Mouse (Mus musculus) forebrain, embryonic 15.5 days (tissue): Measurements from ENCODE around the gene Pkmyt1. TPM values are rescaled to one million over a fixed set of nuclear protein-coding genes. Genes with fewer than 3 reads are reported as not detected.

ENCODE experiments used
- ATAC-seq: fragments of 200-750 bp; cut with Nextera tagmentation; replicated peaks from 2 replicates; pipeline ENCODE4 v1.8.0; 2017; ENCODE audit warnings: mild to moderate bottlenecking, moderate TSS enrichment, moderate library complexity
- H3K27ac ChIP-seq: fragments of 300-500 bp; sonication (generic); replicated peaks from 2 replicates; pipeline ENCODE4 v1.5.1; 2015; ENCODE audit warnings: mild to moderate bottlenecking, inconsistent platforms
- H3K27me3 ChIP-seq: fragments of 300-500 bp; sonication (generic); 2 replicates; pipeline ENCODE4 v1.6.1; 2015; ENCODE audit warnings: inconsistent platforms
- H3K36me3 ChIP-seq: fragments of 300-500 bp; sonication (generic); 2 replicates; pipeline ENCODE4 v1.6.1; 2015; ENCODE audit warnings: mild to moderate bottlenecking, inconsistent platforms
- H3K4me1 ChIP-seq: fragments of 300-500 bp; sonication (generic); 2 replicates; pipeline ENCODE4 v1.6.1; 2015; ENCODE audit warnings: inconsistent platforms
- H3K4me2 ChIP-seq: fragments of 300-500 bp; sonication (generic); replicated peaks from 2 replicates; pipeline ENCODE4 v1.6.1; 2015; ENCODE audit warnings: mild to moderate bottlenecking, inconsistent platforms
- H3K4me3 ChIP-seq: fragments of 300-500 bp; sonication (generic); 2 replicates; pipeline ENCODE4 v1.5.1; 2015; ENCODE audit warnings: mild to moderate bottlenecking, inconsistent platforms
- H3K9ac ChIP-seq: fragments of 300-500 bp; sonication (generic); replicated peaks from 2 replicates; pipeline ENCODE4 v1.6.1; 2015; ENCODE audit warnings: mild to moderate bottlenecking, inconsistent platforms
- H3K9me3 ChIP-seq: fragments of 300-500 bp; sonication (generic); 2 replicates; pipeline ENCODE4 v1.6.1; 2016; ENCODE audit warnings: inconsistent platforms
- WGBS: fragments of 180-500 bp; shearing (Covaris S2); methylation state at CpG from one replicate; pipeline ENCODE4 v1.1.7; 2015; ENCODE audit warnings: mixed read lengths; 5-methylcytosine and 5-hydroxymethylcytosine counted together
- polyA plus RNA-seq: library from polyadenylated mRNA; unstranded; fragments of >200 nt; fragmentation: Nextera tagmentation; extraction: Ambion mirVana; gene quantifications from 2 replicates; pipeline ENCODE4 v1.2.1, GENCODE M21; 2015

Gene Pkmyt1
- polyA plus RNA-seq, 1 experiment from 2014 or later = 26.7 TPM

DNA sequence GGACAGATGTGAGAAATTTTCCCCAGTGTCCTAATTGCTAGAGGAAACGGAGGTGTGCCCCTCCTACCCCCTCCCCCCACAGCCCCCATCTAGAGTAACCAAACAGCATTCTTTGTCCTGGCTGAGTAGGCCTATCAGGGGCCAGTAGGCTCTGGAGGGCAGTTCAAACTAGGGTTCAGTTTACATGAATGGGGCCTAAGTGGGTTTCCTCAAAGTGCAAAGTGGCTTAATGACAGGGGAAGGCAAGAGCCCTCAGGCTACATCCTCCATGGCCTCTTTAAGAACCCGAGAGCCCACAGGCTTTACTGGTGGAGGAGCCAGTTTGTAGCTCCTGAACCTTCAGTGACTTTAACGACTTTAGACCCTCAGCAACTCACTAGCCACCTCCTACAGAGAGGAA, 30.3 kb upstream of the Pkmyt1 start:
- WGBS = 8% methylated on average over 3 of the region's 3 CpGs
- Histone ChIP-seq H3K9me3 (no peaks in the 10 kb centered on the region), H3K9ac (no peak overlapping the region)

DNA sequence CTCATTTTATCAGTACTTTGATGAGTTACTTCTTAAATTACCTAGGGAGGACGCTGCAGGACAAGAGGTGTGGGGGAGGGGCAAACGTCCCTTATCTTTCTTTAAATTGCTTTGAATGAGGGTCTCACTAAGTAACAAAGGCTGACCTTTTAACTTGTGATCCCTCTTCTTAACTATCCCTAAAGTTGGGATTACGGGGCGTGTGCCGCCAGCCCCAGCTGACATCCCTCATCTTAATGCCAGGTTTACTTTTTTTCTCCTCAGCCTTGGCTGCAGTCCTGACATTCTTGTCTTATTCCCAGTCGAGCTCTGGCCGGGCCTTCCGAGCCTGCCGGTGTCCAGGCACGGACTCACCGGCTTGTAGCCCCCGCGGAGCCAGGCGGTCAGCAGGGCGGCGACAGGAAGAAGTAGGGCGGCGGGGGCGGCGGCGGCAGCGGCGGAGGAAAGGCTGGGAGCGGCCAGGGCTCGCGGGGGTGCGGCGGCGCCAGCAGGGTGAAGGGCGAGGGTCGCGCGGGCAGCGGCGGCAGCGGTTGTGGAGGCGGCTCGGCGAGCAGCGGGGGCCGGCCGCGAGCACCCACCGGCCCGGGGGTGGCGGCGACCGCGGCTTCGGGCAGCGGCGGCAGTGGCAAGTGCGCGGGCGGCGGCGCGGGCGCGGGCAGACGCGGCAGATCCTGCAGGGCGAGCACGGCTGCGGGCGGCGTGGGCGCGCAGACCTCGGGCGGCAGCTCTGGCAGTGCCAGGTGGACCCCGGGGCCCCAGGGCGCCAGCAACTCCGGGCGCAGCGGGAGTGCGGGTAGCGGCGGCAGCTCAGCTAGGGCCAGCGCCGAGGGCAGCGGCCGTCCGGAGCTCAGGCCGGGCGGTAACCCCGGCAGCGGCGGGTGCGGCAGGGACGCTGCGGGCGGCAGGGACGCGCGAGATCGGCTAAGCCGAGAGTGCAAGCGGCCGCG, 26.7 kb upstream of the Pkmyt1 start:
- Histone ChIP-seq H3K9ac (peak overlapping the region; percentile 59), H3K4me2 (peak overlapping the region; percentile 100), H3K4me3 (peak overlapping the region; percentile 86), H3K9me3 (no peaks in the 10 kb centered on the region), H3K4me1 (peaks cover 9% of the 10 kb centered on the region), H3K27me3 (peaks cover 28% of the 10 kb centered on the region), H3K36me3 (no peaks in the 10 kb centered on the region), H3K27ac (no peak overlapping the region)
- under 1% methylated on average over 96 of the region's 101 CpGs for WGBS
- peak; percentile 72 for ATAC-seq

More for the DNA sequence above, 30.3 kb upstream of the Pkmyt1 start:
- Histone ChIP-seq H3K36me3 (no peaks in the 10 kb centered on the region), H3K27me3 (peaks cover 24% of the 10 kb centered on the region), H3K4me3 (no peak overlapping the region), H3K27ac (no peak overlapping the region), H3K4me2 (no peak overlapping the region), H3K4me1 (peaks cover 9% of the 10 kb centered on the region)
- no peak for ATAC-seq

DNA sequence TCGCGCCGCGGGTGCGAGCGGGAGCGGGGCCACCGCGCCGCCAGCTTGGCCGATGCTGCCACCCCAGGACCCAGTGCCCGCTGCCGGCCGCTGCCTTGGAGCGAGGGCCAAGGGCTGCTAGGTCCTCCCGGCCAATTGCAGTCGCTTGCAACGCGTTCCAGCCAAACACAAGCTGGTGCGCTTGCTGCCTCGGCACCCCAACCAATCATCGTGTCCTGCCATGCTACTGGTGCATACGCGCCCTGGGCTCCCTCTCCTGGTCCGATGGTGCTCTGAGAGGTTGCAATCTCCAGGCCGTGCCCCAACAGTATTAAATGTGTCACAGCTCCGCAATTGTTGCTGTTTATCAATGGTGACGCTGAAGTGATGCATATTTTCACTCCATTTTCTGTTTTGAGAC, 26.1 kb upstream of the Pkmyt1 start:
- Histone ChIP-seq H3K4me3 (peak overlapping the region; percentile 86), H3K9me3 (no peaks in the 10 kb centered on the region), H3K9ac (peak overlapping the region; percentile 59), H3K36me3 (no peaks in the 10 kb centered on the region), H3K27ac (no peak overlapping the region), H3K4me2 (peak overlapping the region; percentile 100), H3K4me1 (peaks cover 9% of the 10 kb centered on the region), H3K27me3 (peaks cover 28% of the 10 kb centered on the region)
- ATAC-seq = peak; percentile 97
- WGBS = 0% methylated on average over 28 of the region's 28 CpGs

DNA sequence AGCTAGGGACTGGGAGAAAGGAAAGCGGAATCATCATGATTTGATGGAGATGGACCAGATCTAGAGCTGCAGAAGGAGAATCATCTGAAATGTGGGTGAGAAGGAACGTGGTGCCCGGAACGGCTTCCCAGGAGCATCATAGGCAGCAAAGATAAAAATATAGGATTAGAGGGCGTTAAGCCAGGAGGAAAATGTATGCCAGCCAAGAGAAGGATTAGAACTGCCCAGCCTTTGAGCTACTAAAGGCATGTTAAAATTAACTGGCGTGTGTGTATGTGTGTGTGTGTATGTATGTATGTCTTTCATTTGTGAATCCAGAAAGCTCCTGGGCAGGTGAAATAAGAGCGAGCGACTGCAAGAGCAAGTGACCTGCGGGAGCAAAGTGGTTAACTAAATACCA, 22.8 kb upstream of the Pkmyt1 start:
- WGBS = 83% methylated on average over 9 of the region's 9 CpGs
- Histone ChIP-seq H3K27me3 (peaks cover 22% of the 10 kb centered on the region), H3K4me2 (no peak overlapping the region)

DNA sequence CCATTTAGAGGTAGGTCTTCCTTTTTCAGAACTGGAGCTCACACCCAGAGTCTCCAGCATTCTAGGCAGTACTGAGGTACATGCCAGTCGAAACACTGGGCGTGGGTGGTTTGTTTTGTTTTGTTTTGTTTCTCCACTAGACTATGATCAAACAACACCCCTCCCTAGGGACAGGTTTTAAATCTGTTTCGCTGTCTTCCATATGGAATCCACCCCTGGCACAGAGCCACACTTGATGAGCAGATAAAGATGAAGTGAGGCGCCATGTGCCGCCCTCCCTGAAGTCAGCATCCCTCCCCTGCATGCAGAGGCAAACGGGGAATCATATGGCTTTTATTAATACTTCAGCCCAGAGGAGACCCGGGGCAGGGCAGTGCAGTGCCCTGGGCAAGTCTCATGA, 21.4 kb upstream of the Pkmyt1 start:
- no peaks in the 10 kb centered on the region for H3K9me3 ChIP-seq
- H3K27ac ChIP-seq = no peak overlapping the region
- H3K27me3 ChIP-seq = peaks cover 8% of the 10 kb centered on the region; the same call in 1 of the 2 replicates
- H3K4me1 ChIP-seq = peaks cover 3% of the 10 kb centered on the region
- no peaks in the 10 kb centered on the region for H3K36me3 ChIP-seq
- H3K9ac ChIP-seq = no peak overlapping the region
- H3K4me2 ChIP-seq = no peak overlapping the region
- no peak overlapping the region for H3K4me3 ChIP-seq
- WGBS = 49% methylated on average over 7 of the region's 7 CpGs
- ATAC-seq = no peak

More for the DNA sequence above, 22.8 kb upstream of the Pkmyt1 start:
- no peak for ATAC-seq
- Histone ChIP-seq H3K4me3 (no peak overlapping the region), H3K4me1 (peaks cover 9% of the 10 kb centered on the region), H3K36me3 (no peaks in the 10 kb centered on the region), H3K9ac (no peak overlapping the region), H3K9me3 (no peaks in the 10 kb centered on the region), H3K27ac (no peak overlapping the region)

DNA sequence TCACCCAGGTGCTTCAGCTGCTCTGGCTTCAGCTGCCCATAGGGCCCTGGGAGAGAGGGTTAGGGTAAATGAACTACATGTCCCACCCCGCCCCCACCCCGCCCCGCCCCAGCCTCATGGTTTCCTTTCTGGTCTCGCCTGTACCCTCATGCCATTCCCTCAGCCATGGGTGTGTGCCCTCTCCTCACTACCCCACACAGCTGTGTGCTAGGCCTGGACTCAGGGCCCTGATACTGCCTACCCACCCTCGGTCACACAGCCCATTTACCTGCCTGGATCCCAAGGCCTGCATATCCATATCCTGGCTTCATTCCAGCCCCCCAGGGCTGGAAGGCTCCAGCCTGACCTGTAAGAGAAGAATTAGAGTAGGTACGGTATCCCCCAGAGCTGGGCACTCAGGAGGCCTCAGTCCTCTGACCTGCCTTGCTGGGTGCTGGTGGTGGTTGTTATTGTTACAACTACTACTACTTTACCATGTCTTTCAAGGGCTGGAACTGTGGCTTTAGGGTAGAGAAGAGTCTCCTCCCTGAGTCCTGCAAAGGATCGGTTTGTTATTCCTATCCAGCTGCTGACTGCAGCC, 20.5 kb upstream of the Pkmyt1 start:
- H3K9me3 ChIP-seq = no peaks in the 10 kb centered on the region
- no peak overlapping the region for H3K4me3 ChIP-seq
- H3K4me1 ChIP-seq = no peaks in the 10 kb centered on the region
- no peak overlapping the region for H3K4me2 ChIP-seq
- peak; percentile 41 for ATAC-seq
- no peaks in the 10 kb centered on the region for H3K36me3 ChIP-seq
- H3K27me3 ChIP-seq = peaks cover 9% of the 10 kb centered on the region; the same call in 1 of the 2 replicates
- WGBS = 72% methylated on average over 7 of the region's 7 CpGs
- no peak overlapping the region for H3K27ac ChIP-seq
- no peak overlapping the region; the same call in 1 of the 2 replicates for H3K9ac ChIP-seq

DNA sequence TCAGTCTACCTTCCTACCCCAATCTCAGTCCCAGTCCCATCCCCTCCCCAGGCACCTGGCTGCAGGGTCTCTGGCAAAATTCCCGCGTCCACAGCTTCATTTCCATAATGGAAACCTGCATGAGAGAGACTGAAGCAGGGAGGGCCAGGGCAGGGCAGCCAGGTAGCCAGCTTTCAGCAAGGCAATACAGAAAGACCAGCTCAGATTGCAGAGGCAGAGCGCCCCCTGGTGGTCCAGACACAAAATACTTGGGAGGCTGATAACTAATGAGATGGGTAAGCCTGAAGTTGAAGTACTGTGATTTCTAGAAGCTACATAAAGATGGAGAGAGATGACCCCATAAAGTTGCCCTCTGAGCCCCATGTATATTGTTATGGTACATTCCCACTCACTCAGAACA, 19.9 kb upstream of the Pkmyt1 start:
- 1% methylated on average over 3 of the region's 3 CpGs for WGBS
- no peaks in the 10 kb centered on the region for H3K4me1 ChIP-seq

DNA sequence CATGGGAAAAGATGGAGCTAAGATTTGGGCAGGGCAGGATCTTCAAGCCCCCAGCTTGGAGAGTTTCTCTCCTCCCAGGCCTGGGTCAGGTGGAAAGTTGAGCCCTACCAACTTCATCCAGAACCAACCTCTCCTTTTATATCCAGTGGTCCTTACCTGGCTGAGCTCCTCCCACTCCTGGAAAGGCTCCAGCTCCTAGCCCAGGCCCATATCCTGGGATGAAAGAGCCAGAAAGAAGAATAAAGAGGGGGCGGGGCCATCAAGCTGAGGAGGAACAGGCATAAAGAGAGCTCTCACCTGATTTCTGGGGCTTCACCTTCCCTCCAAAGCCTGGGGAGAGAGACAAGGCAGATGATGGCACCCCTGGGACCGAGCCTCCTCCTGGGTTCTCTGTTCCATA, 9.1 kb upstream of the Pkmyt1 start:
- Histone ChIP-seq H3K27me3 (no peaks in the 10 kb centered on the region), H3K9me3 (no peaks in the 10 kb centered on the region), H3K4me2 (no peak overlapping the region), H3K4me3 (no peak overlapping the region), H3K36me3 (no peaks in the 10 kb centered on the region), H3K27ac (no peak overlapping the region), H3K4me1 (no peaks in the 10 kb centered on the region), H3K9ac (no peak overlapping the region)
- WGBS = 54% methylated on average over 2 of the region's 2 CpGs
- ATAC-seq = no peak

More for the DNA sequence above, 19.9 kb upstream of the Pkmyt1 start:
- Histone ChIP-seq H3K27me3 (0 out of 2 replicates have a peak, but pooled peaks cover 6% of the 10 kb centered on the region), H3K4me3 (no peak overlapping the region), H3K27ac (no peak overlapping the region), H3K36me3 (no peaks in the 10 kb centered on the region), H3K9ac (no peak overlapping the region; the same call in 1 of the 2 replicates), H3K4me2 (no peak overlapping the region), H3K9me3 (no peaks in the 10 kb centered on the region)
- peak; percentile 44 for ATAC-seq

DNA sequence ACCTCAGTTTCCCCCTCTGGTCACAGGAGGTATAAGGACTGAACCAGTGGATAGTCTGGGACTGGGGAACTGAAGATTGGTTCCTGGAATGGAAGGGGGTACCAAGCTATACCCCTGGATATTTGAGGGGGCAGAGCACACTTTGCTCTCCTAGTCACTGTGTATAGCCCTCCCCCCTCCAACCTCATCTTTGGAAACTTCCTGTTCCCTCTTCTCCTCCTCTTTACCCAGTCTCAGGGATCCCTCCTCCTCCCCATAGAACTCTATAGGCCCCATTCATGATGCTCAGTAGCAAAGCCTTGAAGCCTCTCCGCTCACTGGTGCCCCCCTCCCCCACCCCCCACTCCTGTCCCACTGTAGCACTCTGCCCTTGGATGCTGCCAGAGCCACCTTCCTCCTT, 6.7 kb upstream of the Pkmyt1 start:
- no peak overlapping the region for H3K27ac ChIP-seq
- no peaks in the 10 kb centered on the region for H3K36me3 ChIP-seq
- H3K4me1 ChIP-seq = no peaks in the 10 kb centered on the region
- no peak overlapping the region for H3K4me2 ChIP-seq
- H3K4me3 ChIP-seq = no peak overlapping the region
- no peak for ATAC-seq
- 14% methylated on average over 1 of the region's 1 CpGs for WGBS
- H3K27me3 ChIP-seq = no peaks in the 10 kb centered on the region
- no peak overlapping the region for H3K9ac ChIP-seq
- no peaks in the 10 kb centered on the region for H3K9me3 ChIP-seq

DNA sequence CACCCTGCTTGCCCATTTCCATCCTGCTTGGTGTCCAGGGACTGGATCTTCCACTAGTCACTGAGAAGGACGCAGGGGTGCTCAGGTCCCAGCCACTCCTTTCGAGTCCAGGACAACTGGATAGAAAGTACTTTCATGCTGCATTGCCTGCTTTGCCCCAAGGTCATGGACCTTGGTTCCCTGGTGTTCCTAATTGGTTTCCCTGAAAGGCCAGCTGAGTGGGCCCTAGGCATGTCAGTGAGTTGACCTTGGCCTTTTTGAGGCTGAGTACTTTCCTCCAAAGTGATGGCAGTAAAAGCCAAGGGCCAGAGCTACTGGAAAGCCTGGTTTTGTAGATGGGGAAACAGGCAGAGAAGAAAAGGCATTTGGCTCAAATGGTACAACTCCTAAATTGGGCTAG, 4.2 kb upstream of the Pkmyt1 start:
- Histone ChIP-seq H3K27me3 (no peaks in the 10 kb centered on the region), H3K4me1 (peaks cover 7% of the 10 kb centered on the region), H3K36me3 (no peaks in the 10 kb centered on the region), H3K9ac (no peak overlapping the region), H3K4me2 (no peak overlapping the region), H3K9me3 (no peaks in the 10 kb centered on the region), H3K4me3 (no peak overlapping the region), H3K27ac (no peak overlapping the region)
- 85% methylated on average over 2 of the region's 2 CpGs for WGBS
- ATAC-seq = no peak

DNA sequence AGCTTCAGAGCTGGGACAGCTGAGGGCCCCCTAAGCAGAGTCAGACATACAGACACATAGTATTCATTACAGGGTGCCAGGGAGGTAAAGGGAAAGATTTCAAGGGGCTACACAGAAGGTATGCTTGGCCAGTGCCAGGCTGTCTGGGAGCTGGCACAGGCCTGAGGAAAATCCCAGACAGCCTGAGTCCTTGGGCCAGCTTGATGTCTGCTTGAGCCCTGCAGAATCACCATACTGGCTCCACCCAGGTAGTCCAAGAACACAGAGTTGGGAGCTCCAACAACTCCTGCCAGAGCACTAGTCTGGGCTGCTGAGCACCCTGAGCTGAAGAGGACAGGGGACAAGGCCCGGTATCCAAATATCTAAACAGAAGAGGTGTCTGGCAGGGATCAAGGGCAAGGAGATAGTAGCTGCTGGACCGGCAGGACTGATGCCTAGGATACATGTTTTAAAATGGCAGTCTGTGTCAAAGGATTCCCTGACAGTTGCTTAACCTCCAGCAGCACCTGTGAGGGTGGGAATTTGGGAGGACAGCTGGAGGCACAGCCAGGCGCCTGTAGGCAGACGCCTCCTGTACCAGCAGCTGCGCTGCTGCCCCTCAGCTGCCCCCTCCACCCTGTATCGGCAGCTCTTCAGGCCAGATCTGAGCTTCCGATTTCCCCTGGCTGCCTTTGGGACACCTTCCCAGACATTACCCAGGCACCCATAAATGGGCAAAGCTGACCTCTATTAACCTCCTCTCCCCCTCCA, 3.6 kb upstream of the Pkmyt1 start, which contains the start of gene 1520401A03Rik:
Gene 1520401A03Rik, minus strand, starts transcription at position 408 of the 750 bp plus-strand sequence.
- 83% methylated on average over 7 of the region's 7 CpGs for WGBS
- no peak for ATAC-seq
- no peak within 1 kb of the TSS for H3K4me2 ChIP-seq
- H3K27ac ChIP-seq = no peak within 1 kb of the TSS
- peaks cover 14% of the 10 kb centered on the region for H3K4me1 ChIP-seq
- no peaks in the 10 kb centered on the region for H3K27me3 ChIP-seq
- no peaks in the 10 kb centered on the region for H3K9me3 ChIP-seq
- no peaks in the 10 kb centered on the region for H3K36me3 ChIP-seq
- no peak within 1 kb of the TSS for H3K9ac ChIP-seq
- H3K4me3 ChIP-seq = no peak within 1 kb of the TSS

DNA sequence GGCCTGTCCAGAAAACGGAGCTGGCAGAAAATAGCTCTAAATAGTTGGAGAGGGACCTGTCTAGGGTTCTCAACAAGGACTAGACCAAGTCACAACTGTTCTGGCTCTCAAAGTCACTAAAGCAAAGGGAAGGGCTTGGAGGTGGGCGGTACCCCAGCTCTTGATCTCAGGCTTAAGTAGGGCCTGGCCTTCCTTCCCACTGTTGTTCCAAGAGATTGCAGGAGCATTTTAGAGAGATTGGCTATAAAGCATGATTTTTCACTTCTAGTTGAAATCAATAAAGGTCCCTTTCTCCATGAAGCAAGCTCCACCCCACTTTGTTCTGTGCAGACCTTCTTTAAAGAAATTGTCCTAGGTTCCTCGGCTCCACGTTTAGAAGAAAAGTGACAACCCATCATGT, 659 bp upstream of the Pkmyt1 start:
- Histone ChIP-seq H3K9ac (peak overlapping the region; percentile 67), H3K4me1 (peaks cover 14% of the 10 kb centered on the region), H3K27me3 (no peaks in the 10 kb centered on the region), H3K27ac (peak overlapping the region; percentile 65), H3K4me2 (peak overlapping the region; percentile 88), H3K4me3 (peak overlapping the region; percentile 97), H3K9me3 (no peaks in the 10 kb centered on the region), H3K36me3 (no peaks in the 10 kb centered on the region)
- ATAC-seq = no peak
- 68% methylated on average over 4 of the region's 4 CpGs for WGBS
